Mouse (Mus musculus) midbrain, embryonic 14.5 days (tissue): ENCODE results near the gene Prr5l. TPM values are rescaled to one million over a fixed set of nuclear protein-coding genes. Genes with fewer than 3 reads are reported as not detected.

Experiments used
- ATAC-seq: fragments of 200-750 bp; cut with Nextera tagmentation; 2 replicates; pipeline ENCODE4 v1.8.0; 2017; ENCODE audit warnings: moderate number of reproducible peaks, moderate library complexity; ENCODE audit not compliant: low FRiP score, low TSS enrichment
- DNase-seq: peaks from one replicate; pipeline ENCODE4 v3.0.0-alpha.2; 2015
- H3K27ac ChIP-seq: fragments of 300-500 bp; sonication (generic); replicated peaks from 2 replicates; pipeline ENCODE4 v1.5.1; 2014; ENCODE audit warnings: mild to moderate bottlenecking, low read depth, low read length, moderate library complexity
- H3K27me3 ChIP-seq: fragments of 300-500 bp; sonication (generic); 2 replicates; pipeline ENCODE4 v1.6.1; 2014; ENCODE audit warnings: low read length, control low read depth, mixed read lengths; ENCODE audit not compliant: control insufficient read depth, insufficient read depth
- H3K36me3 ChIP-seq: fragments of 300-500 bp; sonication (generic); 2 replicates; pipeline ENCODE4 v1.6.1; 2014; ENCODE audit warnings: low read length, control low read depth; ENCODE audit not compliant: control insufficient read depth, insufficient read depth
- H3K4me1 ChIP-seq: fragments of 300-500 bp; sonication (generic); 2 replicates; pipeline ENCODE4 v1.6.1; 2014; ENCODE audit warnings: mild to moderate bottlenecking, antibody characterized with exemption, low read length, control low read depth; ENCODE audit not compliant: control insufficient read depth, insufficient read depth
- H3K4me2 ChIP-seq: fragments of 300-500 bp; sonication (generic); 2 replicates; pipeline ENCODE4 v1.6.1; 2014; ENCODE audit warnings: mild to moderate bottlenecking, low read length, moderate library complexity
- H3K4me3 ChIP-seq: fragments of 300-500 bp; sonication (generic); replicated peaks from 2 replicates; pipeline ENCODE4 v1.5.1; 2014; ENCODE audit warnings: low read depth, low read length
- H3K9ac ChIP-seq: fragments of 300-500 bp; sonication (generic); replicated peaks from 2 replicates; pipeline ENCODE4 v1.6.1; 2014; ENCODE audit warnings: mild to moderate bottlenecking, low read length, moderate library complexity
- H3K9me3 ChIP-seq: fragments of 300-500 bp; sonication (generic); 2 replicates; pipeline ENCODE4 v1.6.1; 2016; ENCODE audit warnings: low read length, control low read depth, mixed read lengths; ENCODE audit not compliant: control insufficient read depth
- WGBS: fragments of 180-500 bp; shearing (Covaris S2); extraction: QIAGEN DNeasy Blood & Tissue Kit; methylation state at CpG from one replicate; pipeline ENCODE4 v1.1.7; 2014; 5-methylcytosine and 5-hydroxymethylcytosine counted together
- polyA plus RNA-seq: library from polyadenylated mRNA; unstranded; fragments of >200 nt; fragmentation: Nextera tagmentation; extraction: Ambion mirVana; gene quantifications from 2 replicates; pipeline ENCODE4 v1.2.1, GENCODE M21; 2014

Prr5l gene
- polyA plus RNA-seq, 1 experiment from 2014 or later = 4.9 TPM

GRCm38 (mm10) chr2:101909326-101910080 is 26.7 kb upstream of the Prr5l start:
- H3K27ac ChIP-seq = no peak overlapping the region
- no peak overlapping the region for H3K9ac ChIP-seq
- no peak for DNase-seq
- WGBS = 86% methylated on average over 15 of the region's 15 CpGs
- peaks cover 10% of the 10 kb centered on the region for H3K4me1 ChIP-seq
- H3K27me3 ChIP-seq = no peaks in the 10 kb centered on the region
- H3K4me3 ChIP-seq = no peak overlapping the region
- no peak for ATAC-seq
- no peaks in the 10 kb centered on the region for H3K9me3 ChIP-seq
- H3K4me2 ChIP-seq = no peak overlapping the region
- no peaks in the 10 kb centered on the region for H3K36me3 ChIP-seq

GRCm38 (mm10) chr2:101908773-101909172 is 25.9 kb upstream of the Prr5l start:
- H3K27ac ChIP-seq = no peak overlapping the region
- no peaks in the 10 kb centered on the region for H3K36me3 ChIP-seq
- H3K4me3 ChIP-seq = no peak overlapping the region
- WGBS = 77% methylated on average over 13 of the region's 13 CpGs
- H3K4me1 ChIP-seq = peaks cover 10% of the 10 kb centered on the region
- no peaks in the 10 kb centered on the region for H3K27me3 ChIP-seq
- DNase-seq = no peak
- no peak overlapping the region for H3K4me2 ChIP-seq
- no peak for ATAC-seq
- H3K9me3 ChIP-seq = no peaks in the 10 kb centered on the region
- H3K9ac ChIP-seq = no peak overlapping the region

GRCm38 (mm10) chr2:101907386-101908022 is 24.7 kb upstream of the Prr5l start:
- Histone ChIP-seq H3K4me3 (no peak overlapping the region), H3K4me1 (peaks cover 10% of the 10 kb centered on the region), H3K9me3 (no peaks in the 10 kb centered on the region), H3K9ac (no peak overlapping the region), H3K27ac (no peak overlapping the region), H3K36me3 (no peaks in the 10 kb centered on the region), H3K4me2 (no peak overlapping the region), H3K27me3 (no peaks in the 10 kb centered on the region)
- no peak for DNase-seq
- 85% methylated on average over 10 of the region's 10 CpGs for WGBS
- no peak for ATAC-seq

GRCm38 (mm10) chr2:101906379-101906690 is 23.5 kb upstream of the Prr5l start:
- Histone ChIP-seq H3K4me1 (peaks cover 10% of the 10 kb centered on the region), H3K4me3 (no peak overlapping the region), H3K27me3 (no peaks in the 10 kb centered on the region), H3K9me3 (no peaks in the 10 kb centered on the region), H3K27ac (peak overlapping the region; percentile 32), H3K36me3 (peaks cover 5% of the 10 kb centered on the region; the same call in 1 of the 2 replicates), H3K4me2 (peak overlapping the region; percentile 37), H3K9ac (no peak overlapping the region; the same call in 1 of the 2 replicates)
- ATAC-seq (peak; percentile 55), DNase-seq (no peak)
- 22% methylated on average over 5 of the region's 5 CpGs for WGBS

- H3K9ac ChIP-seq = no peak overlapping the region; the same call in 1 of the 2 replicates
- H3K27ac ChIP-seq = peak overlapping the region; percentile 63
- no peaks in the 10 kb centered on the region for H3K27me3 ChIP-seq
- H3K9me3 ChIP-seq = no peaks in the 10 kb centered on the region
- DNase-seq (peak; percentile 96), ATAC-seq (peak; percentile 82)
- H3K4me3 ChIP-seq = 0 out of 2 replicates have a peak overlapping the region, but pooled peaks have one; percentile 7
- peaks cover 10% of the 10 kb centered on the region for H3K4me1 ChIP-seq
- peak overlapping the region; percentile 37 for H3K4me2 ChIP-seq
- 15% methylated on average over 21 of the region's 21 CpGs for WGBS
- peaks cover 9% of the 10 kb centered on the region for H3K36me3 ChIP-seq
Measured at GRCm38 (mm10) chr2:101905534-101906378, 22.9 kb upstream of the Prr5l start.

GRCm38 (mm10) chr2:101902196-101902595 is 19.4 kb upstream of the Prr5l start:
- Histone ChIP-seq H3K9ac (no peak overlapping the region), H3K27ac (no peak overlapping the region)
- no peak for ATAC-seq

GRCm38 (mm10) chr2:101896425-101897204 is 13.8 kb upstream of the Prr5l start:
- Histone ChIP-seq H3K9me3 (no peaks in the 10 kb centered on the region), H3K36me3 (peaks cover 36% of the 10 kb centered on the region), H3K9ac (no peak overlapping the region), H3K27me3 (no peaks in the 10 kb centered on the region), H3K4me3 (no peak overlapping the region), H3K27ac (no peak overlapping the region), H3K4me2 (no peak overlapping the region), H3K4me1 (no peaks in the 10 kb centered on the region)
- peak; percentile 24 for DNase-seq
- WGBS = 76% methylated on average over 10 of the region's 10 CpGs
- no peak for ATAC-seq

More at GRCm38 (mm10) chr2:101902196-101902595, 19.4 kb upstream of the Prr5l start:
- Histone ChIP-seq H3K9me3 (no peaks in the 10 kb centered on the region), H3K27me3 (no peaks in the 10 kb centered on the region), H3K4me2 (no peak overlapping the region), H3K36me3 (peaks cover 20% of the 10 kb centered on the region), H3K4me1 (peaks cover 10% of the 10 kb centered on the region; the same call in 1 of the 2 replicates), H3K4me3 (no peak overlapping the region)
- 76% methylated on average over 4 of the region's 4 CpGs for WGBS
- DNase-seq = no peak

- no peak for ATAC-seq
- H3K36me3 ChIP-seq = peaks cover 20% of the 10 kb centered on the region
- no peaks in the 10 kb centered on the region for H3K27me3 ChIP-seq
- H3K4me1 ChIP-seq = no peaks in the 10 kb centered on the region
- WGBS = over 99% methylated on average over 3 of the region's 3 CpGs
- H3K4me2 ChIP-seq = no peak overlapping the region
- no peak overlapping the region for H3K4me3 ChIP-seq
- H3K9ac ChIP-seq = no peak overlapping the region
- DNase-seq = no peak
- H3K9me3 ChIP-seq = no peaks in the 10 kb centered on the region
- H3K27ac ChIP-seq = no peak overlapping the region
Measured at GRCm38 (mm10) chr2:101894126-101894525, 11.3 kb upstream of the Prr5l start.
